Mouse (Mus musculus): ENCODE measurements at regions not wholly inside any gene's neighbourhood (a gene's known extent, or its start where the extent isn't known, plus 50 kb on each side); places are given as distances from the start of the nearest gene placed in this dataset.
A peak's percentile ranks its signal among the peaks of the same experiment; 100 is the strongest.

DNA sequence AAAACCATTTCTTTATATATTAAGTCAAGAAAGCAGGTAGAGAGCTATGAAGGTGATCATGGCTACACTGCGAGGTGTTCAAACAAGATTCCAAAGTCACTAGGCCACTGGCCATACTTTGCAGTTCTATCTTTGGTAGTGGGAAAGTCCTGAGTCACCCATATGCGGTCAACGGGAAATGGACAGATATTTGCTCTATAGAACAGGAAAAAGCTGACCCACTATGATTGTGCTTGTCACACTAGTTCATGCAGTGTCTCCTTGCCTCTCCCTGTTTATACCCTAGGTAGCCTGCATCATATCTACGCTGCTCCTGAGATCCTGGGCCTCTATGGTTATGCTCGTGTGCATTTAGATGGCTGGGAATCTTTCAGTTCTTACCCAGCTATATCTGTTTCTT lies 188.9 kb upstream of the Pfkp start:
- no peak for DNase-seq

DNA sequence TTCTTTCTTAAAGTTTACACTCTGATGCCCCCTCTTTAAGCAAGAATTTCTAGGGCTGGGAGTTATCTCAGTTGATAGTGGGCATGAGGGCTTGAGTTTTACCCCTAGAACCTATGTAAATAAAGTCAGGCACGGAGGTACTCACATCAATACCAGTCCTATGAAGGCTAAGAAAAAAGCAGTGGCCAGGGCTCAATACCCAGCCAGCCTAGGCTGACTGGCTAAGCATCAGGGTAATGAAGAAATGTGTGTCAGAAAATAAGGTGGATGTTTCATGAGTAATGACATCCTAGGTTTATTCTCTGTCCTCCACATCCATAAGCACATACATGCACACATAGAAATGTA lies 188.5 kb upstream of the Pfkp start:
- DNase-seq: no peak

DNA sequence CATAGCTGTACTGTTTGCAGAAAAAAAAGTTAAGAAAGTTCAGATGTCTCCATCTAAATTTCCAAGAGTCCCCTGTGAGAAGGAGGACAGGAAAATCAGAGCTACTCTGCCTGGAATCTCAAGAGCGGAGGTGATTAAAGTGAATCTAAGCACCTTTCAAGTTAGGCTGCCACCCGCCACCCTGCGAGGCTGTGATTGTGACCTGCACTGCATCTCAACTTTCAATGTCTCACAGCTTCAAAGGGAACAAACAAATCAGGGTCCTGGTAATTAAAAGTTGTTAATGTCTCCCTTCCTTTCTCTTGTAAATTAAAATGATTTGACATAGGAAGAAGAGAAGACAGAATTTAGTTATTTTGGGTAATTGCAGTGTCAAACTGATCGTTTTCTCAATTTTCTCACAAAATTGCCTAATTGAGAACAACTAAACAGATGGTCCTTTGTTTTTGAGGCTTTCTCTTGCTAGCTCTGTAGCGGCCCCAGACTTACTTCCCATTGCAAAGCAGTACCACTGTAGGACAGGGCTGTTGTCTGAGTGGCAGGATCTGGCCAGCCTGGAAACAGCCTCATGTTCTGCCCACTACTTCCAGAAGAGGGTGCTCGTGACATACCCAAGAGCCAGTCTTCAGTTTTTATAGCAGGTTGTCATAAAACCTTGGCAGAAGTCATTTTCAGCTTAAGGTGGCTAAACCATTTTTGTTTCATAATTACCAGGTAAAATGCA lies 187.9 kb upstream of the Pfkp start:
- peak; percentile 28 to 73 for DNase-seq

DNA sequence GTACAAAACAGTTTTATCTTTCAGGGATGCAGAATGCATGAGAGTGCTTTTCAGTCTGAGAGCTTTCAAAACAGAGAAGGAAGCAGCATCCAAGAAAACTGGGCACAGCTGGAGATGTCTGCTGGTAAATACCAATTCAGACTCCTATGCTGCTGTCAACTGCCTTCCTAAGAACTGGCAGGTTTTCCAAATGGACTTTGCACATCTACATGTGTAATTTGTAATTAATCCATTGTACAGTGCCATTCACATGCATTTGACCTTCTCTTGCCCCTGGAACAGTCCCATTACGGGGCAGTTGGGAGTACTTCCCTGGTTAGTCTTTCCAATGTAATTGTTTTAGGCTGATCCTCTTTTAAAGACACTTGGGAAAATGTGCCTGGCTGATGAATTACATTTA lies 181.3 kb upstream of the Pfkp start:
- DNase-seq: peak; percentile 41 to 51

DNA sequence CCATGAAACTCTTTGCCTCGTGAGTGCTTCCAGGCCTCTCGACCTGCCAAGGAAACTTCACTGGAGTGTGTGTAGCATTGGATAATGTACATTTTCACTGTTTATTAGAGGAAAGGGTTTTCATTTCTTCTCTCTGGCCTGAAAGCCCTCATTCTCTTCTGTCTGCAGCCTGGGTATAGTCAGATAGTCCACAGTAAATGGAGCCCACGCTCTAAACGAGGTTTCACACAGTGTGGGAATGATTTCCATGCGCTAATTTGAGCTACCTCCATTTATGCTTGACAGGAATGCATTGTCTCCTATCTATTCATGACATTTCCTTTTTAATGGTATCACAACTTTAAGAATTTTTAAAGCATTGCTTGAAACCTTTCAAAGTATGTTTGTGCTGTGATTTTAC lies 180.8 kb upstream of the Pfkp start:
- no peak for DNase-seq

DNA sequence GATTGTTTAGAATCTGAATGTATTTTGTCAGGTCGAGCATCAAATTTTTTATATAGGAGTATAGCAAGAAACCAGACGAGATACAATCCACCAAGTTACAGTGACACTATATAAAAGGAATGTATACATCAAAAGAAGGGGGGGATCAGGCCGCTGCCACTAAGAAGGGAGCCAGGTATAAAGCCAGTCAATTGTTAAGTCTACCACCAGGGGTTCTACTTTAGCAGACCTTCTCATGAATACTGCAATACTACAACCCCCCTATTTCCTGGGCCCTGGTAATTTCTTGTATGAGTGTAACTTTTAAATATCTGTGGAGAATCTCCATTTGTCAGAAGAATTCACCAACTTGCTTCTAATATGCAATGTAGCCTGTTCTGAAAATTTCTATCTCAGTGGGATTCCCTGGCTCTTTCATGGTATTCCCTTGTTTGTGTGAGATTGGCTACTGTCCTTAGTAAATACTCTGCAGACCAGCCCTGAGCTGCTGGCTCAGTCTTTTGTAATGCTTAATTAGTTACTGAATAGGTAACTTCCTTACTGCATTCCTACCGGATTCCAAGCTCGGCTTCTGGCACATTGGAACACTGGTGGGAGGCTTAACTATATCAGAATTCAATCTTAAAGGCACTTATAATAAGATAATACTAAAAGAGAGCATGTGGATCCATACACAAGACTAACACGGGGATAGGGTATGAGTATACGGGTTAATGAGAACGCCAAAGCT lies 180.2 kb upstream of the Pfkp start:
- peak; percentile 36 to 55 for DNase-seq

DNA sequence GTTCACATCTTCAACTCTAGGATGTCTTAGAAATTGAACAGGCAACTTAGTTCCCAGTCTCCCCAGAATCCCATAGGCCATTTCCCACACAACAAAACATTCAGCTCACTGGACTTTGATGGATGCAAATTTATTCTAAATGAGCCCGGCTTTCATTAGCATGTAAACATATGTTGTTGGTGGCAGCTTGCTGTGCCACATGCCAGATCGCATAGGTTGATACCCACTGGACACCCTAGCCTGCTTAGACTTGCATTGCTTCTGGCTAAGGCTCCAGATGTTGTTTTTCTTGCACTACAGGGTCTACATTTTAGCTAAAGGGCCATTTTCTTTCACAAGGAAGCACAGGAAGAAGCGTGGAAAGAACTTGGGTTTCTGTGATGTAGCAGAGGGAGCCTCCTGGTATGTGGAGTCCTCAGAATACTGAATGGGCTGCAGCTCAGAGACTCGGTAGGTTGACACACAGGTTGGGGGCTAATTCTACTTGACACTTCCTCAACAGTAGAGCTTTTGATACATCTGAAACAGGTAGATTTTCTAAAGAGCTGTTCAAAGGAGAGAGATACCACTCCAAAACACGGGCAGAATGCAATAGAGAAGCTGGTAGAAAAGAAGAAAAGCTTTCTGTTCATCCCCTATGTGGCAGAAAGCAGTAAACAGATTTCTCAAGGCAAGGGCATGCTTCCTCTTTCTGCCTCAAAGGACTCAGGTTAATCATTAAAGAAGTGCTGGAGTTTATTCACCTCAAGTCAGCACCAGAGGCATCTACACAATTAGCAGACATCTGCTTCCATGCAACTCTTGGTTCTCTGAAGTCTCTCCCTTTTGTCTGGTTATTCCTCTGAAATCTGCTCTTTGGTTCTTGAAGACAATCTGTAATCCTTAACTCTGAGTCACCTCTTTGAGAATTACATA lies 153.9 kb upstream of the Pfkp start:
- peak; percentile 10 to 64 for DNase-seq

DNA sequence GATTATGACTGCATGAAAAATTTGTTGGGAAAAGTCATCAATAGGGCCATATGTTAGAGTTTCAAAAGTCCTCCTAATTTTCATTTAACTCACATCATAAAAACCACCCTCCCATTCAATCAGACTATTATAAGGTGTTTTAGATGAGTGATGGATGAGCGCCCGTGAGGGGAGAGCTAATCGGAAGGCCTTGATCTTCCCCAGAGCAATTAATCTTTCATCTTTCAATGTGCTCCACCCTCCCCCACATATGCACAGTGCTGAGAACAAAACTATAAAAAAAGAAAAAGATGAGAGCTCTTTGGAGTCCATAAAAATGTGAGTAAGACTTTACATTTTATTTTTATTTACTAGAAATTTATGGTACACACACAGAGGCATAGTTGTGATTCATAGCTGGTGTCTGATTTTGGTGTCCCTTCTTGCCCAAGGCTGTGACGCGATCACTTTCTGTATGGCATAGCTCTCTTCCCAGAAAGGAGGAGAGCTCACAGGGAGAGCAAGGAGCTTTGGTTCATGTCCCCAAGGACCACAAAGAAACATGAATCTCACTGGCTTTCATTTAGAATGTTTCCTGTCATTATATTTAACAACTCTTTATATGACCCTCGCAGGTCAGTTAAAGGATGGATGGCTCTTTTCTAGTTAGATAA lies 119.5 kb upstream of the Pfkp start:
- no peak for DNase-seq

DNA sequence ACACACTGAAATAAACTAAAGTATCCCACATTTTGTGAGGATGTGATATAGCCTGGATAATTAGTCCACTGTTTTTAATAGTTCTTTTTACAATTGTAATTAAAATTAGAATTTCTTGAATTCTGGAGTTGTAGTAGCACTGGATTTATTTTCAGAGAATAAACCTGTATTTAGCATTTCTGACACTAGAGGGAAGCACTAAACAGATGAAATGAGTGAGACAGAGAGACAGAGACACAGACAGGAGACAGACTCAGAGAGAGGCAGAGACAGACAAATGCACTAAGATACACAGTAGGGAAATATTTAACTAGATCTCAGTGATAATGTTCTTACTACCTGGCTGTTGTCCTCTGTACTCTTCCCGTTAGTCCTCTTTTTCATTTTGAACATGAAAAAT lies 108.6 kb upstream of the Pfkp start:
- DNase-seq: peak in 1 of 2 experiments; percentile 4

DNA sequence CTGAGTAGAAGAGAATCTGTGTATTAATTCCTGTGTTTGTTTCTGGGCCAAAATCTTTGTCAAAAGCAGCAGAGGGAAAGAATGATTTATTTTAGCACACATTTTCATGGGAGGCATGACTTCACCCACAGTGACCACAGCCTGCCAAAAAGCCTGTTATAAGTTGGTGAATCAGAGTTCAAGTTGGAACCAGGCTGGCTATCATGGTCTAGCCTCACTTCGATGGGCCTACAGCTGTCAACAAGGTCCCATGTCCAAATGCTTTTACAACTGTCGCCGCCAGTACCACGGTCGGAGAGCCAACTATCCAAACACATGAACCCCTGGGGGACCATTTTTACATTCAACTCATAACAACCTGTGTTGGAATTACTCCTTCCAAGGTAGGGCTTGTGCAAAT lies 103.0 kb upstream of the Pfkp start:
- no peak for DNase-seq

DNA sequence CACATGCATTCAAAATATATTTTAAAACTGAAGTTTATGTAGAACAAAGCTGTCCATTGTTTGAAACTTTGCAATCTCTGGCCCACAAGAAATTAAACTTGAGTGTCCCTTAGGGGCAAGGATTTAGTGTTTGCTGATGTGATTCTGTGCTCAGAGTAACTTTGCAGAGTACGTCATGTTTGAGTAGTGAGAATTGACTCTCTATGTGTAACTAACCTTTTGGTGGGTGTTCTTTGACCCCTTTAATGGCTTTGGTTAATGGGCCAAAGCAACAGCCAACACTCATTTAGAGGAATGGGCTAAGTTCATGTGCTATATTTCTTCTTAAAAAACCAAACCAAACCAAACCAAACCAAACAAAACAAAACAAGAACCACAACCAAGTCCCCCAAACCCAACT lies 102.6 kb upstream of the Pfkp start:
- DNase-seq: no peak

DNA sequence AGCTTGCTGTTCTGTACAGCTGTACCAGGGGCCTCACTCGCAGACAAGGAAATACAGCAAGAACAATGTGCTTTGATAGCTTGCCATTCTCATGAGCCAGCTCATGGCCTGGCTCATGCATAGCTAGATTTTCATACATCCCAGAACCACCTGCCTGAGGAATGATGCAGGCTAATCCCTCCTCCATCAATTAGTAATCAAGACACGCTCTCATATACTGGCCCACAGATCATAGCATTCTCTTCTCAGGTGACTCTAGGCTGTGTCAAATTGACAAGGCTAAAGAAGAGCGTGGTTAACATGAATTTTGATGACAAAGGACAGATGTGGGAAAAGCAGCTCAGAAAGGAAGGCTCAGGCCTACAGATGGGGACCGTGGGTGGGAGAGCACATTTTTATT lies 93.3 kb upstream of the Pfkp start:
- no peak for DNase-seq

DNA sequence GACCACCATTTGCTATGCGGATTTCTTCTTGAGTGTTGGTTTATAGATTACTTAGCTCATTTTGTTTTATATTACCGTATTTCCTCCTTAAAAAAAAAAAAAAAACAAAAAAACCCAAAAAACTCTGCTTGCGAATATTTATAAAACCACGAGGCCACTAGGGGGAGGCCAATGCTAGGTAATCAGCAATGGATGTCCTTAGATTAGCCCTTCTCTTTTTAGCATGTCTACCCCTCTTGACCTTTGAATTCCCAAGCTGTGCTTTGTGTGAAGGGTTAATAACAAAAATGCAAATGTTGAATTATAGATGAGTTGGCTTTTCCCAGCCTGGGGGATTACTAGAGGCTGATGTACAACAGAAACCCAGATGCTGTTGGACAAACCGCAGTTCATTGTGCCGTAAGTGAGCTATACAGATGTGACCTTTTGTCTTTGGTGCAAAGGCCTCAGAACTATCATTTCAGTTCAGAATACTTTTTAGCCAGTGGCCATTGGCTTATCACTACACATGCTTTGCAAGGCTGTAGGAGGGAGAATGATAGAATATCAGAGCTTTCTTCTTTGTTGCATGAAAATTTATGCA lies 88.5 kb upstream of the Pfkp start:
- DNase-seq: no peak
